Mouse (Mus musculus) heart, embryonic 16.5 days (tissue): ENCODE data around the gene Gm20388. TPM values are rescaled to one million over a fixed set of nuclear protein-coding genes. Genes with fewer than 3 reads are reported as not detected.
A peak's percentile ranks its signal among the peaks of the same experiment; 100 is the strongest.

Experiments used
- ATAC-seq: fragments of 200-750 bp; cut with Nextera tagmentation; replicated peaks from 2 replicates; pipeline ENCODE4 v1.8.0; 2017; ENCODE audit warnings: moderate number of reproducible peaks; ENCODE audit not compliant: insufficient read depth, low FRiP score; ENCODE audit errors: extremely low read depth
- H3K27ac ChIP-seq: fragments of 300-500 bp; sonication (generic); 2 replicates; pipeline ENCODE4 v1.5.1; 2014; ENCODE audit warnings: mild to moderate bottlenecking, low read length, control low read depth, moderate library complexity
- H3K27me3 ChIP-seq: fragments of 300-500 bp; sonication (generic); 2 replicates; pipeline ENCODE4 v1.6.1; 2014; ENCODE audit warnings: low read length, mixed read lengths; ENCODE audit not compliant: control insufficient read depth, insufficient read depth
- H3K36me3 ChIP-seq: fragments of 300-500 bp; sonication (generic); 2 replicates; pipeline ENCODE4 v1.6.1; 2014; ENCODE audit not compliant: control insufficient read depth, insufficient read depth
- H3K4me1 ChIP-seq: fragments of 300-500 bp; sonication (generic); 2 replicates; pipeline ENCODE4 v1.6.1; 2014; ENCODE audit warnings: low read length, mixed read lengths; ENCODE audit not compliant: control insufficient read depth, insufficient read depth
- H3K4me2 ChIP-seq: fragments of 300-500 bp; sonication (generic); 2 replicates; pipeline ENCODE4 v1.6.1; 2014; ENCODE audit warnings: low read depth, mild to moderate bottlenecking, control low read depth, low read length
- H3K4me3 ChIP-seq: fragments of 300-500 bp; sonication (generic); 2 replicates; pipeline ENCODE4 v1.5.1; 2014; ENCODE audit warnings: mild to moderate bottlenecking, control low read depth, low read length
- H3K9ac ChIP-seq: fragments of 300-500 bp; sonication (generic); 2 replicates; pipeline ENCODE4 v1.6.1; 2014; ENCODE audit warnings: low read length, control low read depth
- H3K9me3 ChIP-seq: fragments of 300-500 bp; sonication (generic); replicated peaks from 2 replicates; pipeline ENCODE4 v1.6.1; 2016; ENCODE audit warnings: low read length; ENCODE audit not compliant: control insufficient read depth
- WGBS: fragments of 180-500 bp; shearing (Covaris S2); extraction: QIAGEN DNeasy Blood & Tissue Kit; methylation state at CpG from one replicate; pipeline ENCODE4 v1.1.7; 2014; 5-methylcytosine and 5-hydroxymethylcytosine counted together
- polyA plus RNA-seq: library from polyadenylated mRNA; unstranded; fragments of >200 nt; fragmentation: Nextera tagmentation; extraction: Ambion mirVana; gene quantifications from 2 replicates; pipeline ENCODE4 v1.2.1, GENCODE M21; 2015

Gene Gm20388
- polyA plus RNA-seq, 1 experiment from 2014 or later, result 4.5 TPM

DNA sequence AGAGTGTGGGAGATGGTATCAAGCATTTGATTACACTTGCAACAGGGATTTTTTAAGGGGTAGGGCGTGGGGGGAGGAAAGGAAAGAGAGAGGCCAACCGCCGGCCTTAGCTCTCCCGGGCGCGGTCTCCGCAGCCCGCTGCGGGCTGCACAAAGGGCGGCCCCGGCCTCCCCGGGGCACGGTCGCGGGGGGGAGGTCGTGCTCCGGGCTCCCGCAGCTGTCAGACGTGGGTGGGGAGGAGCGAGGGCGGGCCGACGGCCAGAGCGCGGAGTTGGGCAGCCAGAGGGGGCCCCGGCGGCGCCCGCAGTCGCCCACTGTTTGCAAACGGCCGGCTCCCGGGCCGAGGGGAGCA, 576.7 kb downstream of the Gm20388 start:
- Histone ChIP-seq H3K4me2 (peak overlapping the region; percentile 94), H3K9ac (peak overlapping the region; percentile 92), H3K4me3 (peak overlapping the region; percentile 84), H3K36me3 (no peaks in the 10 kb centered on the region), H3K4me1 (peaks cover 57% of the 10 kb centered on the region), H3K9me3 (no peaks in the 10 kb centered on the region), H3K27me3 (no peaks in the 10 kb centered on the region), H3K27ac (peak overlapping the region; percentile 97)
- WGBS, result under 1% methylated on average over 34 of the region's 34 CpGs
- ATAC-seq, result peak; percentile 33

- H3K9ac ChIP-seq, result peak overlapping the region; percentile 92
- peaks cover 63% of the 10 kb centered on the region for H3K4me1 ChIP-seq
- H3K27me3 ChIP-seq, result no peaks in the 10 kb centered on the region
- peak overlapping the region; percentile 94 for H3K4me2 ChIP-seq
- H3K9me3 ChIP-seq, result no peaks in the 10 kb centered on the region
- ATAC-seq, result peak; percentile 39
- peak overlapping the region; percentile 97 for H3K27ac ChIP-seq
- no peaks in the 10 kb centered on the region for H3K36me3 ChIP-seq
- H3K4me3 ChIP-seq, result peak overlapping the region; percentile 84
- under 1% methylated on average over 53 of the region's 55 CpGs for WGBS
Measured at GRCm38 (mm10) chr8:120487729-120488510, 577.3 kb downstream of the Gm20388 start.

- ATAC-seq, result no peak
- Histone ChIP-seq H3K9me3 (no peaks in the 10 kb centered on the region), H3K4me1 (peaks cover 70% of the 10 kb centered on the region), H3K27me3 (no peaks in the 10 kb centered on the region), H3K4me3 (peak overlapping the region; percentile 84), H3K27ac (peak overlapping the region; percentile 97), H3K4me2 (peak overlapping the region; percentile 94), H3K36me3 (no peaks in the 10 kb centered on the region), H3K9ac (peak overlapping the region; percentile 92)
- under 1% methylated on average over 25 of the region's 25 CpGs for WGBS
Measured at GRCm38 (mm10) chr8:120488636-120489131, 578.0 kb downstream of the Gm20388 start.

GRCm38 (mm10) chr8:120489142-120489754, 578.6 kb downstream of the Gm20388 start:
- H3K4me3 ChIP-seq, result peak overlapping the region; percentile 84
- peak overlapping the region; percentile 97 for H3K27ac ChIP-seq
- under 1% methylated on average over 73 of the region's 73 CpGs for WGBS
- H3K27me3 ChIP-seq, result no peaks in the 10 kb centered on the region
- peak overlapping the region; percentile 94 for H3K4me2 ChIP-seq
- no peaks in the 10 kb centered on the region for H3K9me3 ChIP-seq
- H3K9ac ChIP-seq, result peak overlapping the region; percentile 92
- no peaks in the 10 kb centered on the region for H3K36me3 ChIP-seq
- no peak for ATAC-seq
- H3K4me1 ChIP-seq, result peaks cover 71% of the 10 kb centered on the region

DNA sequence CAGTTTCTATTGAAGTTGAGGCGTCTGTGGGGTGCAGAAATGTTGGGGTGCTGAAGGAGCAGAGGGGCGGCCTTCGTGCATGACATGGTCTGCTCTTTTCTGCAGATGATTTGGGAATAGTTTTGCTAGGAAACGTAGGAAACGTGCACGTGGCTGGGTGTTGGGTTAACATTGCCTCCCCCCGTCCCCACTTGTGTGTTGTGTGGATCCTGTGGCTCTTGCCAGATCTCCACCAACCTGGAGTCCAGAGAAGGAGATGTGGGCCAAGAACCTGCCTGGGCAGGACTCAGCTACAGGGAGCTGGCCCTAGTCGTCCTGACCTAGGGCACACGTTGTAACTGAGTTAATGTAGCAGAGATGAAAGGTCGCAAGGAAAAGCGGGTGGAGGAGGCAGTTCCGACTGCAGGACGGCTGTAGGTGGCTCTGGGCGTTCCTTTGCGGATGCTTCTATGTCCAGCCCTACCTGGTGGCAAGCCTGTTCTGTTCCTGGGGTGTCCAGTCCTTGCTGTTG, 579.2 kb downstream of the Gm20388 start:
- Histone ChIP-seq H3K4me3 (peak overlapping the region; percentile 84), H3K4me1 (peaks cover 71% of the 10 kb centered on the region), H3K36me3 (no peaks in the 10 kb centered on the region), H3K27me3 (no peaks in the 10 kb centered on the region), H3K27ac (peak overlapping the region; percentile 97), H3K9me3 (no peaks in the 10 kb centered on the region), H3K4me2 (peak overlapping the region; percentile 94), H3K9ac (peak overlapping the region; percentile 92)
- ATAC-seq, result no peak
- 8% methylated on average over 15 of the region's 15 CpGs for WGBS

GRCm38 (mm10) chr8:120490354-120491141, 579.9 kb downstream of the Gm20388 start:
- H3K27ac ChIP-seq, result peak overlapping the region; percentile 97
- H3K27me3 ChIP-seq, result no peaks in the 10 kb centered on the region
- H3K4me1 ChIP-seq, result peaks cover 71% of the 10 kb centered on the region
- no peaks in the 10 kb centered on the region for H3K36me3 ChIP-seq
- ATAC-seq, result no peak
- H3K9ac ChIP-seq, result peak overlapping the region; percentile 92
- 18% methylated on average over 12 of the region's 12 CpGs for whole genome bisulfite sequencing
- H3K9me3 ChIP-seq, result no peaks in the 10 kb centered on the region
- peak overlapping the region; percentile 94 for H3K4me2 ChIP-seq
- H3K4me3 ChIP-seq, result peak overlapping the region; percentile 84

GRCm38 (mm10) chr8:120491166-120491793, 580.6 kb downstream of the Gm20388 start:
- peak overlapping the region; percentile 92 for H3K9ac ChIP-seq
- 60% methylated on average over 5 of the region's 5 CpGs for WGBS
- H3K27me3 ChIP-seq, result no peaks in the 10 kb centered on the region
- H3K4me1 ChIP-seq, result peaks cover 65% of the 10 kb centered on the region
- H3K4me2 ChIP-seq, result peak overlapping the region; percentile 94
- no peaks in the 10 kb centered on the region for H3K36me3 ChIP-seq
- H3K27ac ChIP-seq, result peak overlapping the region; percentile 97; the same call in 1 of the 2 replicates
- no peak for ATAC-seq
- H3K4me3 ChIP-seq, result peak overlapping the region; percentile 84
- H3K9me3 ChIP-seq, result no peaks in the 10 kb centered on the region

- Histone ChIP-seq H3K4me1 (peaks cover 65% of the 10 kb centered on the region), H3K4me3 (no peak overlapping the region), H3K4me2 (peak overlapping the region; percentile 8; the same call in 1 of the 2 replicates), H3K9me3 (no peaks in the 10 kb centered on the region), H3K36me3 (no peaks in the 10 kb centered on the region), H3K27me3 (no peaks in the 10 kb centered on the region), H3K9ac (peak overlapping the region; percentile 25; the same call in 1 of the 2 replicates), H3K27ac (no peak overlapping the region)
- 28% methylated on average over 14 of the region's 14 CpGs for WGBS
- ATAC-seq, result no peak
Measured at GRCm38 (mm10) chr8:120492193-120492880, 581.7 kb downstream of the Gm20388 start.
